Mouse (Mus musculus): ENCODE results near the gene Ccdc181.
A peak's percentile ranks its signal among the peaks of the same experiment; 100 is the strongest.

Ccdc181 gene

GRCm38 (mm10) chr1:164287406-164287805 is 12.0 kb downstream of the Ccdc181 start:
- DNase-seq (ENCODE audit: low spot score), result no peak

- DNase-seq (ENCODE audit: low spot score), result no peak
Observed at GRCm38 (mm10) chr1:164292040-164292439, 16.7 kb downstream of the Ccdc181 start.

- no peak for DNase-seq (ENCODE audit: low spot score)
Observed at GRCm38 (mm10) chr1:164294071-164294470, 18.7 kb downstream of the Ccdc181 start.

- DNase-seq (ENCODE audit: low spot score), result no peak
Observed at GRCm38 (mm10) chr1:164296473-164296872, 21.1 kb downstream of the Ccdc181 start.

GRCm38 (mm10) chr1:164301949-164302348 is 26.6 kb downstream of the Ccdc181 start:
- no peak for DNase-seq (ENCODE audit: low spot score)

GRCm38 (mm10) chr1:164303821-164304220 is 28.4 kb downstream of the Ccdc181 start, which contains the start of gene Nme7:
TSS of gene Nme7 (plus strand) at chr1:164304121.
- no peak for DNase-seq (ENCODE audit: low spot score)

- peak; percentile 94 for DNase-seq (ENCODE audit: low spot score)
Observed at GRCm38 (mm10) chr1:164307124-164307751, 31.9 kb downstream of the Ccdc181 start, which contains the start of gene Blzf1. TSS of gene Blzf1 (minus strand) at chr1:164307489.

- no peak for DNase-seq (ENCODE audit: low spot score)
Observed at GRCm38 (mm10) chr1:164307922-164308321, 32.5 kb downstream of the Ccdc181 start.

GRCm38 (mm10) chr1:164314085-164314484 is 38.7 kb downstream of the Ccdc181 start:
- no peak for DNase-seq (ENCODE audit: low spot score)

GRCm38 (mm10) chr1:164315266-164315665 is 39.9 kb downstream of the Ccdc181 start:
- DNase-seq (ENCODE audit: low spot score), result no peak

- DNase-seq (ENCODE audit: low spot score), result peak; percentile 80
Observed at GRCm38 (mm10) chr1:164316697-164317096, 41.3 kb downstream of the Ccdc181 start.

- DNase-seq (ENCODE audit: low spot score), result no peak
Observed at GRCm38 (mm10) chr1:164317261-164317660, 41.9 kb downstream of the Ccdc181 start.

- no peak for DNase-seq (ENCODE audit: low spot score)
Observed at GRCm38 (mm10) chr1:164318474-164318873, 43.1 kb downstream of the Ccdc181 start.

GRCm38 (mm10) chr1:164319542-164320140 is 44.3 kb downstream of the Ccdc181 start:
- no peak for DNase-seq (ENCODE audit: low spot score)

GRCm38 (mm10) chr1:164320731-164321130 is 45.3 kb downstream of the Ccdc181 start:
- DNase-seq (ENCODE audit: low spot score), result no peak

GRCm38 (mm10) chr1:164321408-164321807 is 46.0 kb downstream of the Ccdc181 start:
- no peak for DNase-seq (ENCODE audit: low spot score)

GRCm38 (mm10) chr1:164322987-164323650 is 47.7 kb downstream of the Ccdc181 start:
- DNase-seq (ENCODE audit: low spot score), result no peak

GRCm38 (mm10) chr1:164324221-164324620 is 48.8 kb downstream of the Ccdc181 start:
- no peak for DNase-seq (ENCODE audit: low spot score)

- DNase-seq (ENCODE audit: low spot score), result no peak
Observed at GRCm38 (mm10) chr1:164324878-164325277, 49.5 kb downstream of the Ccdc181 start.

- DNase-seq (ENCODE audit: low spot score), result no peak
Observed at GRCm38 (mm10) chr1:164326600-164327155, 51.3 kb downstream of the Ccdc181 start.

GRCm38 (mm10) chr1:164327764-164328163 is 52.4 kb downstream of the Ccdc181 start:
- no peak for DNase-seq (ENCODE audit: low spot score)

- DNase-seq (ENCODE audit: low spot score), result no peak
Observed at GRCm38 (mm10) chr1:164332559-164332958, 57.2 kb downstream of the Ccdc181 start.

- DNase-seq (ENCODE audit: low spot score), result no peak
Observed at GRCm38 (mm10) chr1:164335435-164335834, 60.0 kb downstream of the Ccdc181 start.

All from layer of hippocampus, adult 9-10 months (tissue).